Mouse (Mus musculus): ENCODE data around the gene Tpgs1.
"Not testable (repeated sequence)": the region's sequence is repeated elsewhere in the genome, so short reads cannot be mapped to it uniquely, and the experiment has no call there.

Tpgs1 gene

GRCm38 (mm10) chr10:79689178-79689577 lies 20.0 kb downstream of the Tpgs1 start:
- in situ Hi-C loops (cut with MboI, MseI), result loop anchor here (10.0 kb wide), 1 partner anchor 1114 kb away; the partner anchor contains the start of gene Ilvbl

GRCm38 (mm10) chr10:79691986-79692548 lies 22.9 kb downstream of the Tpgs1 start:
- in situ Hi-C loops (cut with MboI, MseI), result loop anchor here (5.0 kb wide), 1 partner anchor 90 kb away; no protein-coding TSS in a partner anchor

GRCm38 (mm10) chr10:79693580-79694378 lies 24.6 kb downstream of the Tpgs1 start:
- in situ Hi-C loops (cut with MboI, MseI), result loop anchor here (5.0 kb wide), 1 partner anchor 89 kb away; no protein-coding TSS in a partner anchor

DNA sequence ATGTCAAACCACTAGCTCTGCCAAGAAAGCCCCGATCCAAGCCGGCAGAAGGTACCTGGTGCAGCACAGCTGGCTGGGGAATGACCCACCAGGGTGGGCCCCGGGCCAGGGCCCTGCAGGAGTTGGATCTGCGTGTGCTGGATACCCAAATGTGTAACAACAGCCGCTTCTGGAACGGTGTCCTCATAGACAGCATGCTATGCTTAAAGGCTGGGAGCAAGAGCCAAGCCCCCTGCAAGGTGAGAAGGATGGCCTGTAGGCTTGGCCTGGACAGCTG lies 25.1 kb downstream of the Tpgs1 start:
- in situ Hi-C loops (cut with MboI, MseI), result loop anchor here (5.0 kb wide), 1 partner anchor 88 kb away; no protein-coding TSS in a partner anchor

GRCm38 (mm10) chr10:79695231-79696128 lies 26.3 kb downstream of the Tpgs1 start:
- in situ Hi-C loops (cut with MboI, MseI), result loop anchor here (5.0 kb wide), 1 partner anchor 1708 kb away; no protein-coding TSS in a partner anchor

- in situ Hi-C loops (cut with MboI, MseI), result loop anchor here (5.0 kb wide), 1 partner anchor 1709 kb away; no protein-coding TSS in a partner anchor
Observed at GRCm38 (mm10) chr10:79696129-79696651, 27.0 kb downstream of the Tpgs1 start.

GRCm38 (mm10) chr10:79697916-79698315 lies 28.7 kb downstream of the Tpgs1 start:
- in situ Hi-C loops (cut with MboI, MseI), result loop anchor here (5.0 kb wide), 1 partner anchor 1711 kb away; no protein-coding TSS in a partner anchor

- in situ Hi-C loops (cut with MboI, MseI), result loop anchor here (5.0 kb wide), 1 partner anchor 1711 kb away; no protein-coding TSS in a partner anchor
Observed at GRCm38 (mm10) chr10:79698459-79698858, 29.3 kb downstream of the Tpgs1 start.

- in situ Hi-C loops (cut with MboI, MseI), result no loop called here
Observed at GRCm38 (mm10) chr10:79700676-79701075, 31.5 kb downstream of the Tpgs1 start.

GRCm38 (mm10) chr10:79701443-79702129 lies 32.4 kb downstream of the Tpgs1 start:
- in situ Hi-C loops (cut with MboI, MseI), result no loop called here

DNA sequence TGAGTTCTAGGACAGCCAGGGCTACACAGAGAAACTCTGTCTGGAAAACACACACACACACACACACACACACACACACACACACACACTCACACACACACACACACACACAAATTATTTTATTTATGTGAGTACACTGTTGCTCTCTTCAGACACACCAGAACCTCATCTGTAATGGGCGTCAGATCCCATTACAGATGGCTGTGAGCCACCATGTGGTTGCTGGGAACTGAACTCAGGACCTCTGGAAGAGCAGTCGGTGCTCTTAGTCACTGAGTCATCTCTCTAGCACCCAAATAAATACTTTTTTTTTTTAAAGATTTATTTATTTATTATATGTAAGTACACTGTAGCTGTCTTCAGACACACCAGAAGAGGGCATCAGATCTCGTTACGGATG lies 33.8 kb downstream of the Tpgs1 start:
- in situ Hi-C loops (cut with MboI, MseI), result not testable (repeated sequence)

- in situ Hi-C loops (cut with MboI, MseI), result no loop called here
Observed at GRCm38 (mm10) chr10:79703541-79703940, 34.4 kb downstream of the Tpgs1 start.

GRCm38 (mm10) chr10:79704065-79704969 lies 35.1 kb downstream of the Tpgs1 start, which contains the start of gene Bsg:
Bsg (plus strand) TSS chr10:79704491.
- in situ Hi-C loops (cut with MboI, MseI), result no loop called here

GRCm38 (mm10) chr10:79704970-79705360 lies 35.8 kb downstream of the Tpgs1 start:
- in situ Hi-C loops (cut with MboI, MseI), result no loop called here

DNA sequence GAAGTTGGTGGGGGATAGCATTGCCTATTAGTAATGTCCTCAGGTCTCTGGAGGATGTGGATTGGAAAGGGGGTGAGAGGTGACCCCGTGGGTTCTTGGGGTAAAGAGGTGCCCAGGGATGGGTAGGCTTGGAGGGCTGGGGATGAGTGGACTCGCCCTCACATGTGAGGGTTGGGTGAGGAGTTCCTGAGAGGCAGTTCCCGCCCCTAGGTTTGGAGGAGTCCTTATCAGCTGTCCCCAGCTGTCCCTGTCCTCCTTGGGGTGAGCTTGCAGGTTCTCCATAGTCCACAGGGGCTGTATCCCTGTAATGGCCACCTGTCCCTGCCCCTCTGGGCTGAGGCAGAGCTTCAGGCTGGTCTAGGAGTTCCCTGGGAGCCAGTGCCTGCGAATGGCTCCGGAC lies 36.8 kb downstream of the Tpgs1 start:
- in situ Hi-C loops (cut with MboI, MseI), result no loop called here

- in situ Hi-C loops (cut with MboI, MseI), result no loop called here
Observed at GRCm38 (mm10) chr10:79706406-79707094, 37.4 kb downstream of the Tpgs1 start.

DNA sequence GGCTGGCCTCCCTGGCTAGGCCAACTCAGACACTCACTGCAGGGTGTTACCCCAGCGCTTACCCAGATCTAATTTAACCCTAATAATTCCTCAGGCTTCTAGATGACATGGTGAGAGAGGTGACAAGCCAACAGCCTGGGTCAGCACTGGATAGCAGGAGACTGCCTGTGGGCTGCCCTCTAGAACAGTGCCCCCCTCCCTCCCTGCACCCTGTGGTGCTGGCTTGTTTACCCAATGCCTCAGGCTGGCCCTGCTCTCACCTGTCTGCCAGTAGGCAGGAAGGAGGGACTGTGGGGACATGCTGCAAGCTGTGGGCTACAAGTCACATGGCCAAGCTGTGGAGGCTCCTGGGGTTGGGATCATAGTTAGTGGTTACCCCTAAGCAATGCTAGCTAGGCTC lies 38.0 kb downstream of the Tpgs1 start:
- in situ Hi-C loops (cut with MboI, MseI), result no loop called here

DNA sequence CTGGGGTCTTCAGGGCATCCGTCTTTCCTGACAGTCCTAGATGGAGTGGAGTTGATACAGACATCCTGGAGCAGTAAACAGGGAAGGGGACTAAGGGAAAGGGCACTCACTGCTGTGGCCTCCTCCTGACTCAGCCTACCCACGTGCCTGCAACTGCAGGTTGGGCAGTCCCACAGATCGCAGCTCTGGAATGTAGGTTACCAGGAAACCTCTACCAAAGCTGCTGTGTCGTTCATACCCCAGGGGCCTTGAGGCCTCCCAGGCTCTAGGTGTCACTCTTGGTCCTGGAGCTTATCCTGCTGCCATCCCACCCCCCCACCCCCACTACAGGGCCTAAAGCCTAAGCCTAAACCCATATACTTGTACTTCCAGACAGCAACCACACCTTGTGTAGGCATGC lies 38.6 kb downstream of the Tpgs1 start:
- in situ Hi-C loops (cut with MboI, MseI), result no loop called here

- in situ Hi-C loops (cut with MboI, MseI), result no loop called here
Observed at GRCm38 (mm10) chr10:79708668-79709067, 39.5 kb downstream of the Tpgs1 start.
